Mouse (Mus musculus) C2C12 (cell line): Measurements from ENCODE around the gene Zfp119b. TPM values are rescaled to one million over a fixed set of nuclear protein-coding genes. Genes with fewer than 3 reads are reported as not detected.
"Not testable (repeated sequence)": the region's sequence is repeated elsewhere in the genome, so short reads cannot be mapped to it uniquely, and the experiment has no call there.

ENCODE experiments used
- H3K27me3 ChIP-seq: one replicate; pipeline ENCODE4 v1.6.1; 2011; ENCODE audit not compliant: control insufficient read depth, insufficient read depth, insufficient read length
- H3K36me3 ChIP-seq: one replicate; pipeline ENCODE4 v1.6.1; 2011; ENCODE audit not compliant: control insufficient read depth, insufficient read depth
- H3K4me3 ChIP-seq: one replicate; pipeline ENCODE4 v1.5.1; 2011; ENCODE audit warnings: mild to moderate bottlenecking, control low read depth; ENCODE audit not compliant: poor library complexity, insufficient read depth, severe bottlenecking
- H3K79me2 ChIP-seq: one replicate; pipeline ENCODE4 v1.6.1; 2011; ENCODE audit not compliant: control insufficient read depth, insufficient read depth
- H3K79me3 ChIP-seq: one replicate; pipeline ENCODE4 v1.6.1; 2011; ENCODE audit warnings: low read depth, control low read depth
- H3ac ChIP-seq: one replicate; pipeline ENCODE3; 2011; ENCODE audit warnings: low read depth; ENCODE audit not compliant: control insufficient read depth, insufficient read length
- CEBPB ChIP-seq: IDR thresholded peaks from one replicate; pipeline ENCODE4 v1.6.1; 2011; ENCODE audit warnings: low read depth, mild to moderate bottlenecking, control low read depth, moderate library complexity
- CTCF ChIP-seq: IDR thresholded peaks from one replicate; pipeline ENCODE4 v1.5.1; 2011; ENCODE audit not compliant: control insufficient read depth, insufficient read depth, insufficient read length
- FOSL1 ChIP-seq: IDR thresholded peaks from one replicate; pipeline ENCODE4 v1.8.0; 2011; ENCODE audit warnings: mild to moderate bottlenecking, low read length; ENCODE audit not compliant: poor library complexity, insufficient read depth, severe bottlenecking
- MAX ChIP-seq: IDR thresholded peaks from one replicate; pipeline ENCODE4 v1.6.1; 2011; ENCODE audit warnings: mild to moderate bottlenecking, control low read depth
- MYOD1 ChIP-seq: IDR thresholded peaks from one replicate; pipeline ENCODE4 v1.6.1; 2011; ENCODE audit warnings: low read depth; ENCODE audit not compliant: control insufficient read depth, insufficient read length
- MYOG ChIP-seq: IDR thresholded peaks from one replicate; pipeline ENCODE4 v1.6.1; 2011; ENCODE audit not compliant: control insufficient read depth, insufficient read length; ENCODE audit errors: extremely low read depth
- USF1 ChIP-seq: IDR thresholded peaks from one replicate; pipeline ENCODE4 v1.6.1; 2011; ENCODE audit warnings: low read depth, mild to moderate bottlenecking, control low read depth, moderate library complexity
- polyA plus RNA-seq: library from polyadenylated mRNA; unstranded; fragments of >200 nt; fragmentation: generic; extraction: Trizol; gene quantifications from one replicate; pipeline ENCODE4 v1.2.1, GENCODE M21; 2012; ENCODE audit warnings: missing spikeins

The Zfp119b gene
- polyA plus RNA-seq, 1 experiment = 0.68 TPM

- Histone ChIP-seq H3K79me3 (no peaks in the 10 kb centered on the region), H3K4me3 (no peak overlapping the region), H3K27me3 (peaks cover 5% of the 10 kb centered on the region), H3ac (no peak overlapping the region), H3K36me3 (no peaks in the 10 kb centered on the region), H3K79me2 (no peaks in the 10 kb centered on the region)
- TF ChIP-seq MYOD1 = no peak
- no peak for TF ChIP-seq MAX
- no peak for TF ChIP-seq FOSL1
- no peak for TF ChIP-seq USF1
- TF ChIP-seq CTCF = no peak
- TF ChIP-seq MYOG = no peak
- TF ChIP-seq CEBPB = no peak
These were observed 42.6 kb downstream of the Zfp119b start for GRCm38 (mm10) chr17:55906669-55907068.

GRCm38 (mm10) chr17:55904131-55904530, 45.2 kb downstream of the Zfp119b start:
- Histone ChIP-seq H3K79me3 (no peaks in the 10 kb centered on the region), H3K27me3 (no peaks in the 10 kb centered on the region), H3ac (no peak overlapping the region), H3K79me2 (no peaks in the 10 kb centered on the region), H3K36me3 (no peaks in the 10 kb centered on the region), H3K4me3 (no peak overlapping the region)
- TF ChIP-seq MYOD1 = no peak
- no peak for TF ChIP-seq MAX
- no peak for TF ChIP-seq USF1
- TF ChIP-seq CTCF = no peak
- TF ChIP-seq FOSL1 = no peak
- TF ChIP-seq CEBPB = no peak
- TF ChIP-seq MYOG = no peak

GRCm38 (mm10) chr17:55903687-55904086, 45.6 kb downstream of the Zfp119b start:
- Histone ChIP-seq H3K36me3 (no peaks in the 10 kb centered on the region), H3ac (no peak overlapping the region), H3K4me3 (no peak overlapping the region), H3K27me3 (no peaks in the 10 kb centered on the region), H3K79me2 (no peaks in the 10 kb centered on the region), H3K79me3 (no peaks in the 10 kb centered on the region)
- TF ChIP-seq USF1 (no peak), MAX (no peak), CEBPB (no peak), CTCF (no peak), FOSL1 (no peak), MYOD1 (no peak), MYOG (no peak)

GRCm38 (mm10) chr17:55903087-55903486, 46.2 kb downstream of the Zfp119b start:
- H3K79me3 ChIP-seq = no peaks in the 10 kb centered on the region
- H3K79me2 ChIP-seq = no peaks in the 10 kb centered on the region
- H3K27me3 ChIP-seq = no peaks in the 10 kb centered on the region
- no peak overlapping the region for H3K4me3 ChIP-seq
- peaks cover 3% of the 10 kb centered on the region for H3K36me3 ChIP-seq
- H3ac ChIP-seq = no peak overlapping the region
- no peak for TF ChIP-seq MYOD1
- TF ChIP-seq MAX = no peak
- no peak for TF ChIP-seq USF1
- TF ChIP-seq CEBPB = no peak
- TF ChIP-seq FOSL1 = no peak
- no peak for TF ChIP-seq MYOG
- TF ChIP-seq CTCF = no peak

- not testable (repeated sequence) for H3K27me3 ChIP-seq, H3K36me3 ChIP-seq
- peak overlapping the region; percentile 62 for H3ac ChIP-seq
- H3K4me3 ChIP-seq = peak overlapping the region; percentile 37
- H3K79me3 ChIP-seq = peaks cover 11% of the 10 kb centered on the region
- peaks cover 16% of the 10 kb centered on the region for H3K79me2 ChIP-seq
These were observed 56.8 kb downstream of the Zfp119b start for GRCm38 (mm10) chr17:55892406-55892955.

Other genes with a start within 250 kb of the Zfp119b start
- 1.8 TPM for gene Pot1b, start 236.9 kb downstream of the Zfp119b start, polyA plus RNA-seq
- not detected for gene Adgre4, start 199.5 kb downstream of the Zfp119b start, polyA plus RNA-seq
- gene Zfp119a, start 70.6 kb downstream of the Zfp119b start, polyA plus RNA-seq = 0.92 TPM
- 1.5 TPM for gene Zfp959, start 57.4 kb downstream of the Zfp119b start, polyA plus RNA-seq
- not detected for gene Ebi3, start 3.1 kb upstream of the Zfp119b start, polyA plus RNA-seq
- gene Yju2, start 9.6 kb upstream of the Zfp119b start, polyA plus RNA-seq = 15.1 TPM
- gene Shd, start 21.0 kb upstream of the Zfp119b start, polyA plus RNA-seq = not detected
- 1.2 TPM for gene Fsd1, start 37.0 kb upstream of the Zfp119b start, polyA plus RNA-seq
- 0.48 TPM for gene Stap2, start 56.1 kb upstream of the Zfp119b start, polyA plus RNA-seq
- gene Mpnd, start 56.2 kb upstream of the Zfp119b start, polyA plus RNA-seq = 55.4 TPM
- gene Sh3gl1, start 87.1 kb upstream of the Zfp119b start, polyA plus RNA-seq = 83.9 TPM
- gene Chaf1a, start 90.9 kb upstream of the Zfp119b start, polyA plus RNA-seq = 39.9 TPM
- 40.4 TPM for gene Ubxn6, start 125.5 kb upstream of the Zfp119b start, polyA plus RNA-seq
- gene Hdgfl2, start 130.1 kb upstream of the Zfp119b start, polyA plus RNA-seq = 64.5 TPM
- 3.2 TPM for gene Plin4, start 160.3 kb upstream of the Zfp119b start, polyA plus RNA-seq
- gene Plin5, start 168.1 kb upstream of the Zfp119b start, polyA plus RNA-seq = 0.08 TPM
- 0.02 TPM for gene Lrg1, start 172.5 kb upstream of the Zfp119b start, polyA plus RNA-seq
- 0.81 TPM for gene Sema6b, start 190.8 kb upstream of the Zfp119b start, polyA plus RNA-seq
- 2.3 TPM for gene Tnfaip8l1, start 213.0 kb upstream of the Zfp119b start, polyA plus RNA-seq
- gene Mydgf, start 234.4 kb upstream of the Zfp119b start, polyA plus RNA-seq = 106 TPM